Mouse (Mus musculus) heart, adult 10 weeks (tissue): Measurements from ENCODE around the gene Egfr. TPM values are rescaled to one million over a fixed set of nuclear protein-coding genes. Genes with fewer than 3 reads are reported as not detected.

Source experiments
- polyA plus RNA-seq: library from polyadenylated mRNA; stranded (reverse); fragments of 350-450 nt; fragmentation: Illumina TruSeq; extraction: RNeasy Lipid Tissue Mini Kit (QIAGEN cat#74804); gene quantifications from one replicate; pipeline ENCODE4 v1.2.3, GENCODE M21; 2014; ENCODE audit warnings: low read depth, low replicate concordance

Egfr gene
- polyA plus RNA-seq: 2.9 TPM

GRCm38 (mm10) chr11:16752007-16752348 lies at the start of gene Egfr:
Egfr (plus strand) TSS chr11:16752203.

GRCm38 (mm10) chr11:16950976-16951760 lies 199.2 kb downstream of the Egfr start, which contains the start of gene Fbxo48:
Fbxo48 (plus strand) TSS chr11:16951375.

Other genes starting within 250 kb of the Egfr start
- gene Sec61g, start 243.7 kb upstream of the Egfr start, polyA plus RNA-seq: 29.5 TPM
- gene Fbxo48, start 199.2 kb downstream of the Egfr start, polyA plus RNA-seq: 0.45 TPM